Mouse (Mus musculus) spleen, postnatal 36 days (tissue): ENCODE measurements around the gene Dpf3.

ENCODE experiments used
- DNase-seq, 2 experiments: peaks; one replicate each; pipeline ENCODE4 v3.0.0; 2022; ENCODE audit warnings: low spot score in 2 of 2, mixed read lengths in 1 of 2

Dpf3 gene

GRCm38 (mm10) chr12:83295031-83295430 lies 192.5 kb downstream of the Dpf3 start:
- no peak for DNase-seq

DNA sequence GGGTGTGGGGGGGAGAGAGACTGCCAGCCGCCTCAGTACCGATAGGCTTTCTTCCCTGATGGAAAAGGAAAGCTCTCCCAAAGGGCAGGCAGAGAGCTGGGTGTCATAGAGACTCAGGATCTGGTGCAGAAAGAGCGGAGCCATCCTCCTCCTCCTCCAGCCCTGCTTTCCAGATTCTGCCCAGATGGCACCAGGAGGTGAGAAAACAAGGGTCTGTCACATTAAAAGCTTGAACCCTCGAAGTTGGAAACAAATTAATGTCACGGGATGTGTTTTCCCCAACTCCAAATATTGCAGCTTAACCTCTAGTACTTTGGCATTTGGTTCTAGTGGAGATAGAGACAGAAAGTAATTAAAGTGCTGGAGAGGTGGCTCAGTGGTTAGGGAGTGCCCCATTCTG lies 195.6 kb downstream of the Dpf3 start:
- DNase-seq = no peak

- no peak for DNase-seq
Observed at GRCm38 (mm10) chr12:83286496-83287492, 200.7 kb downstream of the Dpf3 start.

DNA sequence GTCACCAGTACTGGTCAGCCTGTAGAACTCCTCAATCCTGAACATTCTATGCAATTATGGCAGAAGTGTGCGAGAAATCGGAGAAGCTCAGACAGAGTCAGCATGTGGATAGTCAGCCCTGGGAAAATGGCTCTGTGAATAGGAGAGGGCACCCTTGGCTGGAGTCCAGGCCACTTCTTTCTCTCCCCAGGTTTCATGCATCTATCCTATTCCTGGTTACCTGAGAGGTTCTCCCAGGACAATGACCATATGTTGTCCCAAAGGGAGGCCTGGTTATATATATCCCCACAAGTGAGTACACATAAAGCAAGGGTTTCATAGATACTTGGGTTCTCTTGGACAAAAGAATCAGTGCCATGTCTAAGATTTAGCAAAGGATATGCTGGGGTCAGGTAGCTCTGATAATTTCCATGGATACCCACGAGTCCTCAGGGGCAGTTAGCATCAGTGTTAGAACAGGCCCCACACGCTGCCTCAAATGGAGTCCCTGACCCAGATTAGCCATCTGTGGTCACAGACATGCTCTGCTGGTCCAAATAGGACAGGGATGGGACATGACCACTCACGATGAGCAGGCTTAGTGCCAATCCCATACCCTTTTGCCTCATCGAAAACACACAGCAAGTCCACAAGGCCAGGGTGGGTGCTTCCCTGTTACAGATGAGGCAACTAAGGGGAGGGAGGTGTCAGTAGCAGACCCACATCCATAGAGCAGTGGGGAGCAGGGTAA lies 203.8 kb downstream of the Dpf3 start:
- DNase-seq = no peak

DNA sequence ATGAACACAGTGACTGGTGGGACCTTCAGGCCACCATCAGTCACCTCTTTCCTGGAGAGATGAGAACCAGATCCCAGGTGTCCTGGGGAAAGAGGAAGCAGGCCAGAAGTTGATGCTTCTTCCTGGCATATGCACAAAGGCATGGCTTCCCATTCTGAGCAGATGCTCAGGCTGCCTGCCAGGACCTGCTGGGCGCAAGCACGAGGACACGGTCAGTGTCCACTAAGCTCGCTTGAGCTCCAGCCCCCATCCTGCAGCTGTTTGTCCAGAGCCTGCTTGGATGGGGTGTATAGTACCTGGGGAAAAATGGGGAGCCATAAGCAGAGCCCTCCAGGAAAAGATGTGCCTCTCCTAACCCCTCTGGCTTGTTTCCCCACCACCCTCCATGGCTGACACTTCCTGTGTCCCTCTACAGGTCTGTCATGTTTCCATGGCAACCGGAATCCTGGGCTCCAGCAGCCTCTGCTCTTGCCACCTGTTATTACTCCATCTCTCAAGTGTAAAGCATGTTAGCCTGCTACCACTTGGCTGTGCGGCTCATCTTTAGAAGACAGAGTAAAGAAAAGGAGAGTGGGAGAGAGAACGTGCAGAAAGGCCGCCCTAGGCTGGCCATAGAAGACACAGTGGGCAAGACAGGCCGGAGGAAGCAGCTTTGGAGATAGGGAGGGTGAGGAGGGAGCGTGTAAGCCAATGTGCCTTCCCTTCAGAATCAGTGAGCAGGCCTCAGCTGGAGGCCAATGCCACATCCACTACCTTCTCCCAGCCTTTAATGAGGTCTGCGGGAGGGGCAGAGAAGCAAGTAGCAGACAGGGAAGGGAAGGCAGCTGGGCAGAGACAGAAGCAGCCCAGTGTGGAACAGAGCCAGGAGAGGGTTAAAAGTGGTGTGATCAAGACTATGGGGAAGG lies 209.7 kb downstream of the Dpf3 start:
- DNase-seq = no peak

- no peak for DNase-seq
Observed at GRCm38 (mm10) chr12:83271215-83271614, 216.3 kb downstream of the Dpf3 start.

DNA sequence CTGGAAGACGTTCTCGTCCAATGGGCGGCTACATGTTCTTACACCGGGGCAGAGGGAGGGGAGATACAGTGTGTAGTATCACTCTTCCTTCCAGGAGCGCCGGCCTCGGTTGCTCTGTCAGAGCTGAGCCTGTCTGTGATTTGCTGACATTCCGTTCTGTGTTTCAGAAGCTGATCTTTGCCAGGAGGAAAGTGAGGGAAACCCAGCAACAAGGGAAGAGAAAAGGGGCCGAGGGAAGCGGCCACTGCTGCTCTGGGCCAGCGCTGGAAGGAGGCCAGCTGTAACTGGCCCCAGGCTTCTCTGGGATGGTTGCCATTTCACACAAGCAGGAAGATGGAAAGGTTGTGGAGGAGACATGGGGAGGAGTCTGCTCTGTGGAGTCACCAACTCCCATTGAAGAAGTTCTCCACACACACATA lies 219.0 kb downstream of the Dpf3 start:
- DNase-seq = no peak

DNA sequence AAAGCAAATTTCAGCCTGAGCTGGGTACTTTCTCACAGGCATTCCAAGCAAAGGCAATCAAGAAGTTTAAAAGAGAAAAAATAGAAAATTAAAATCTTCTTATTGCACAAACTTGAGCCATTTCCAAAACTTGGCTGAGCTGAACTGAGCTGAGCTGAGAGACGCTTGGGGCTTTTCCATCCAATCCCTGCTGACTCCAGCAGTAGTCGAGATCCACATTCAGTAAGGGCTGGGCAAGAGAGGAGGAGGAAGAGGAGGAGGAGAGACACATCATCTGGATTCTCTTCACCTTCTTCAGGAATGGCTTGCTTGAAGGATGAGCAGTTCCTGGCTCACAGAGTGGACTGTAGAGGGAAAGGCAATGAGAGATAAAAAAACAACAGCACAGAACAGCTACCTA lies 227.0 kb downstream of the Dpf3 start:
- DNase-seq = no peak

GRCm38 (mm10) chr12:83254399-83254798 lies 233.1 kb downstream of the Dpf3 start:
- no peak for DNase-seq

- no peak for DNase-seq
Observed at GRCm38 (mm10) chr12:83249066-83249465, 238.4 kb downstream of the Dpf3 start.

GRCm38 (mm10) chr12:83248636-83249035 lies 238.9 kb downstream of the Dpf3 start:
- no peak for DNase-seq

DNA sequence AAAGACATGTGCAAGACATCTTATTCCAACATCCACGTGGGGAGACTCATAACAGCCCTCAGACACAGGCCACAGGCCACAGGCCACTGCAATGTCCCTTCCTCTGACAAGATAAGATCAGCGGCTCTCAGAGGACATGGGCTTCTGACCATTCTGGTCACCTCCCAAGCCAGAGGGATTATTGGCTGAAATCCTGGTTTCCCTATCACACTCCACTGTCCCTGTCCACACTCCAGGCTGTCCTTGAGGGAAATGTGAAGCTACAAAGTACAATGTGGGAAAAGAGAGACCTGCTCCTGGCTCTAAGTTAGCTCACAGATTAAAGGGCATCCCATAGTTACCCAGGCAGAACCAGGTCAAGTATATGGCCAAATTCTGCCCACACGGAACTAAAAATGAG lies 239.8 kb downstream of the Dpf3 start:
- DNase-seq = no peak

DNA sequence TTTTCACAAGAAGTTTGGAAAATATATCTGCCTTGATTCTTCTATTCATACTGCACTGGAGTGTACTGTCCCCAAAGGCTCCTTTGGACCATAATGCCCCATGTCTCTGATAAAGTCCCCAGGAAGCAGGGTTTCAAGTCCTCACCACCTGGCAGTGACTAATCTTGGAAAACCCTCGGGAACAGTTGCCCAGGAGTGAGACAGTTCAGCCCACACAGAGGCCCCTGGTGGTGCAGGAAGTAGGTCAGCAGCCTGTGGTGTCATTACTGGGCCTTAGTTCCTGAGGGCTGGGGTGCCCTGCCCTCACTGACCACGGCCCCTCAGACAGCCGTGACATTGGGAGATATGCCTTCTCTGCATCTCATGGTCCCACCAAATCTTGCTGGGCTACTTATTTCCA lies 246.5 kb downstream of the Dpf3 start:
- DNase-seq = no peak

DNA sequence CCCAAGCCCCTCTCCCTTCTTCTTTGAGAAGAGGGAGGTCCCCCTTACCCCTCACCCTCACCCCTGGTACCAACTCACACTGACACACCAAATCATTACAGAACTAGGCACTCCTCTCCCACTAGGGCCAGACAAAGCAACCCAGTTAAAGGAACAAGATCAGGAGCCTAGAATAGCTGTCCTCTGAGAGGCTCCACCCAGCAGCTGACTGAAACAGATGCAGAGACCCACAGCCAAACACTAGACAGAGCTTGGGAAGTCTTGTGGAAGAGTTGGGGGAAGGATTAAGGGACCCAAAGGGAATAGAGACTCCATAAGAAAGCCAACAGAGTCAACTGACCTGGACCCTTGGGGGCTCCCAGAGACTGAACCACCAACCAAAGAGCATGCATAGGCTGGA lies 246.9 kb downstream of the Dpf3 start:
- DNase-seq = no peak

- no peak for DNase-seq
Observed at GRCm38 (mm10) chr12:83235781-83236180, 251.7 kb downstream of the Dpf3 start.

DNA sequence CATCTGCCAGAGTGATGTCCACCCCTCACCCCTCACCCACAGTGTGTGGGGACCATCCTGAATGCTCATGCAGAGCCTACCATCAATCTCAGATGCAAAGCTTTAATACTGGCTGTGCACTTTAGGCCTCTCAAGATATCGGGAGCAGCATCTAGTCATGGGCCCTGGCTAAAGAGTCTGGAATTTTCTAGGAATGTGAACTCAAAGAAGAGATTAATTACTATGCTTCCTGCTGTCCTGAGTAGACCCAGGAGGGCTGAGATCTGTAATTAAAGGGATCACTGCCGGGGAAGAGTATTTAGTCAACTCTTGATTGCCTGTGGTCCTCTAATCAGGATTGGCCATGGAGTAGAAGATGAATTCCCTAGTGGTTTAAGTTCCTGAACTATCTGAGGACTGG lies 252.5 kb downstream of the Dpf3 start:
- no peak for DNase-seq

DNA sequence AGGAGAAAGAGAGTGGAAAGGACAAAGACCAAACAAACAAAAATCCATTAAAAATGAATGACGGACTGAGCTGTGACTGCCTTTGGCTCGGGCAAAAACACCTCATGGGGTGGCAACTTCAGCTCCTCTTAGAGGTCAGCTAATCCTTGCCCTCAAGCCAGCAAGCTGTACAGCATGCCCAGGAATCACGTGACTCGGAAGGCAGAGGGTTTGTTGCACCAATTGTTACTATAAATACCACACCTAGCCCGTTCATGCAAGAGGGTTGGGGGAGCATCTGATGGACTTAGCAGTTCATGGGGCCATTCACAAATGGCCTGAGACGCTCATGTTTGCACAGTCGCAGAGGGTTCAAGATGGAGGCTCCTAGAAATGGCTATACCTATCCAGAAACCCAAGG lies 253.9 kb downstream of the Dpf3 start:
- DNase-seq = no peak

DNA sequence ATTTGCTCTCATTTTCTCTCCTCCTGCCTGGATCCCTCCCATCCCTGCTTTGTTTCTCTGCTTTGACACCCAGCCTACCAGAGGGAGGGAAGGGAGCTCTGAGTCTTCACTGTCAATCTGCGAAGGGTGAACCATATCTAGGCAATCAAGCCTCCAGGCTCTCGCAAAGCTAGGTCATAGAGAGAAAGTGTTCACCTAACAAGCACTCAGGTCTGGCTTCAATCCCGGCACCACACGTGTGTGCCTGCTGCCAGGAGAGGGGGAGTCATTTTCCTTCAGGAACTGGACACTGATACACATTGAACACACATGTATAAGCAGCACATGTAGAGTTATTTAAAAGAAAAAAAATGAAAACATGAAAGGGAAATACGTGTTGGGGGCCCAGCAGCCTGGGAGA lies 254.6 kb downstream of the Dpf3 start:
- no peak for DNase-seq

DNA sequence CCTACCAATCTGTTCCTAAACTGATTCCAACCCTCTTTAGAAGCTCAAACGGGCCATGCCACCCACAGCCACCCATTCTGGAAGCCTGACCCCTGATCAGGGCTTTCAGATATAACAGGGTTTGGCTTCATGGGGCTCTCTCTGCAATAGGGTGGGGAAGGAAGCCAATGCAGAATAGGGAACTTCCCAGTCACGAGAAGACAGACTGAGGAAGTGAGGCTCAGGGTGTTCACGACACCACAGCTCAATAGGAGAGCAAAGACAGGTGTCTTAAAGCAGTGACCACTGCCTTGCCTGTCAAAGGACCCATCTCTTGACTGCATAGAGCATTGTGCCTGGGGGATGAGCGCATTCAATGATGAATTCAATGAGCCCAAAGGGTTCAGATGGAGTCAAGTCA lies 256.3 kb downstream of the Dpf3 start:
- DNase-seq = no peak

DNA sequence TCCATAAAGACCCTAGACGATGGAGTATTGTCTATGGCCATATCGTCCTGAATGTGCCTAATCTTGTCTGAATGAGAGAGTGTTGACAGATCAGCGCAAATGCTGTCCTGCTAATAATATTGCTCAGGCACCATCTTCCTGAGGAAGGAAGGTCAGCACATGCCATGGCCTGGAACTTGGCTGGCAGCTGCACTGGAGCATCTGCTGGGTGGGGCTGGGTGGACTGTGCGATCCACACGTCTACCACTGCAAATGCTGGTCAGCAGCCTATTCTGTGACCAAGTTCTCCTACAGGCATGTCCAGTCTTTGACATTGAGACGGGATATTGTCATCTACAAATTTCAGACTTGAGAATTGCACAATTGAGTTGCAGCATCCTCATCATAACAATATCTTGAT lies 257.8 kb downstream of the Dpf3 start:
- DNase-seq = peak in 1 of 2 experiments; percentile 3

DNA sequence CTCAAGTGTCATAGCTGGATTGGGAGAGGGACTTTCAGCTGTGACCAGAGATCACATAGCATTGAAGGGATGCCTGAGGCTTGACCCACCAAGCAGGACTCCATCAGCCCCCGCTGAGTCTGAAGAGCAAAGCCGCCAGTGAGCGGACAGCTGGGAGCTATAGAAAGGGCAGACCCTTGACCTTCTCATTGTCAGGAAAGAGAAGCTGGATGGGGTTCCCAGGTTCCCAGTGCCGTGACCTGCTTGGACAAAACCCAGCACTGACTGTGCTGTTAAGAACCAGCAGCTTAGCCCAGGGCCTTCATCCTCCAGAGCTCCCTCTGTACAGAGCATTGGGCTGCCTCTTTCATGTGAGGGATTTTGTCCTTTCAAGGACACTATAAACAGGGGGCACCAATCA lies 260.5 kb downstream of the Dpf3 start:
- no peak for DNase-seq

DNA sequence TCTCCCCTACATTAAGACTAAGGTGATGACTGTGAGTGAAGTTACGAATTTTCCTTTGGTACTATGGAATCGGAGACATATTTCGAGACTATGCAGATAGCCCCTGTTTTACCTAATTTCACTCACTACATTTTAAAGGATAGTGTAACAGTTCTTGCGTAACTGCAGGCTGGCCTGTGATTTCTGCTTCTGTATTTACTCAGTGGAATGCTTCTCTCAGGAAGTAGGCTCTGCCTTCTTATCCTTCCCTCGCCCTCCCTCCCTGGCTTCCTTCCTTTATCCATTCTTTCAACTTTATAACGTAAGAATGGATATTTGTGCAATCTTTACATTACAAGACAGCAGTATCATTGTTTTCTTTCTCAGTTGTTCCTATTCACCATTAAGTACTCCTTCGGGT lies 266.6 kb downstream of the Dpf3 start:
- no peak for DNase-seq
